Mouse (Mus musculus) heart, postnatal 0 days (tissue): ENCODE results near the gene Lcn10. TPM values are rescaled to one million over a fixed set of nuclear protein-coding genes. Genes with fewer than 3 reads are reported as not detected.

Experiments
- ATAC-seq: fragments of 200-750 bp; cut with Nextera tagmentation; 2 replicates; pipeline ENCODE4 v1.8.0; 2017; ENCODE audit warnings: low read depth, moderate number of reproducible peaks, moderate library complexity; ENCODE audit not compliant: insufficient read depth
- DNase-seq: peaks from one replicate; pipeline ENCODE4 v3.0.0-alpha.2; 2016; ENCODE audit warnings: low spot score
- H3K27ac ChIP-seq: fragments of 300-500 bp; sonication (generic); 2 replicates; pipeline ENCODE4 v1.5.1; 2014; ENCODE audit warnings: low read depth, mild to moderate bottlenecking
- H3K27me3 ChIP-seq: fragments of 300-500 bp; sonication (generic); 2 replicates; pipeline ENCODE4 v1.6.1; 2014; ENCODE audit warnings: low read length, mixed read lengths; ENCODE audit not compliant: control insufficient read depth, insufficient read depth
- H3K36me3 ChIP-seq: fragments of 300-500 bp; sonication (generic); replicated peaks from 2 replicates; pipeline ENCODE4 v1.6.1; 2014; ENCODE audit warnings: low read length, mixed read lengths; ENCODE audit not compliant: control insufficient read depth, insufficient read depth
- H3K4me1 ChIP-seq: fragments of 300-500 bp; sonication (generic); 2 replicates; pipeline ENCODE4 v1.6.1; 2014; ENCODE audit warnings: antibody characterized with exemption; ENCODE audit not compliant: control insufficient read depth, insufficient read depth
- H3K4me2 ChIP-seq: fragments of 300-500 bp; sonication (generic); 2 replicates; pipeline ENCODE4 v1.6.1; 2014; ENCODE audit warnings: low read depth, mild to moderate bottlenecking, low read length, moderate library complexity
- H3K4me3 ChIP-seq: fragments of 300-500 bp; sonication (generic); 2 replicates; pipeline ENCODE4 v1.5.1; 2014; ENCODE audit warnings: low read depth, low read length
- H3K9ac ChIP-seq: fragments of 300-500 bp; sonication (generic); replicated peaks from 2 replicates; pipeline ENCODE4 v1.6.1; 2014; ENCODE audit warnings: low read depth, low read length, mixed read lengths
- H3K9me3 ChIP-seq: fragments of 300-500 bp; sonication (generic); replicated peaks from 2 replicates; pipeline ENCODE4 v1.6.1; 2016; ENCODE audit warnings: low read length; ENCODE audit not compliant: control insufficient read depth
- CTCF ChIP-seq: IDR thresholded peaks from 2 replicates; pipeline ENCODE4 v1.5.1; 2016; ENCODE audit warnings: antibody characterized with exemption, control low read depth, low read depth
- EP300 ChIP-seq: IDR thresholded peaks from 2 replicates; pipeline ENCODE4 v1.6.1; 2016; ENCODE audit warnings: antibody characterized with exemption, low read depth
- WGBS: fragments of 180-500 bp; shearing (Covaris S2); extraction: QIAGEN DNeasy Blood & Tissue Kit; methylation state at CpG from one replicate; pipeline ENCODE4 v1.1.7; 2014; 5-methylcytosine and 5-hydroxymethylcytosine counted together
- polyA plus RNA-seq: library from polyadenylated mRNA; unstranded; fragments of >200 nt; fragmentation: Nextera tagmentation; extraction: Ambion mirVana; gene quantifications from 2 replicates; pipeline ENCODE4 v1.2.1, GENCODE M21; 2015
- total RNA-seq: library from RNA; depleted of rRNA; stranded (reverse); fragments of >200 nt; gene quantifications from 2 replicates; pipeline ENCODE4 v1.2.3, GENCODE M21; 2014; ENCODE audit warnings: low replicate concordance; rRNA removed

Lcn10 gene
- total RNA-seq (not detected in 2 replicates), polyA plus RNA-seq (not detected in 2 replicates)

GRCm38 (mm10) chr2:25682426-25682825 is at the start of gene Lcn10:
Gene Lcn10 (plus strand): TSS chr2:25682726.
- H3K4me1 ChIP-seq = no peaks in the 10 kb centered on the region
- no peaks in the 10 kb centered on the region for H3K36me3 ChIP-seq
- ATAC-seq = no peak
- H3K27me3 ChIP-seq = no peaks in the 10 kb centered on the region
- H3K27ac ChIP-seq = no peak within 1 kb of the TSS
- 48% methylated on average over 2 of the region's 2 CpGs for WGBS
- H3K4me2 ChIP-seq = no peak within 1 kb of the TSS
- no peak for TF ChIP-seq EP300
- TF ChIP-seq CTCF = no peak
- DNase-seq = no peak
- H3K9ac ChIP-seq = no peak within 1 kb of the TSS
- no peaks in the 10 kb centered on the region for H3K9me3 ChIP-seq
- no peak within 1 kb of the TSS for H3K4me3 ChIP-seq

GRCm38 (mm10) chr2:25633616-25634015 is 48.9 kb upstream of the Lcn10 start:
- Histone ChIP-seq H3K4me1 (no peaks in the 10 kb centered on the region), H3K9me3 (no peaks in the 10 kb centered on the region), H3K4me3 (no peak overlapping the region), H3K4me2 (no peak overlapping the region), H3K27ac (no peak overlapping the region), H3K27me3 (no peaks in the 10 kb centered on the region), H3K9ac (no peak overlapping the region), H3K36me3 (no peaks in the 10 kb centered on the region)
- TF ChIP-seq CTCF (no peak), EP300 (no peak)
- ATAC-seq (no peak), DNase-seq (no peak)
- WGBS = 82% methylated on average over 3 of the region's 3 CpGs

- H3K4me3 ChIP-seq = no peak overlapping the region
- no peaks in the 10 kb centered on the region for H3K27me3 ChIP-seq
- no peak overlapping the region for H3K4me2 ChIP-seq
- no peak overlapping the region for H3K9ac ChIP-seq
- no peak overlapping the region for H3K27ac ChIP-seq
- TF ChIP-seq EP300 (no peak), CTCF (0 out of 2 replicates have a peak, but pooled peaks have one; percentile 16)
- no peaks in the 10 kb centered on the region for H3K4me1 ChIP-seq
- no peak for ATAC-seq
- WGBS = 56% methylated on average over 1 of the region's 1 CpGs
- DNase-seq = no peak
- no peaks in the 10 kb centered on the region for H3K9me3 ChIP-seq
- no peaks in the 10 kb centered on the region for H3K36me3 ChIP-seq
These were observed 48.5 kb upstream of the Lcn10 start for GRCm38 (mm10) chr2:25634046-25634445.

- DNase-seq = no peak
- no peaks in the 10 kb centered on the region for H3K9me3 ChIP-seq
- H3K4me1 ChIP-seq = no peaks in the 10 kb centered on the region
- no peak overlapping the region for H3K4me2 ChIP-seq
- no peak for TF ChIP-seq EP300
- peak; percentile 50 for TF ChIP-seq CTCF
- no peaks in the 10 kb centered on the region for H3K27me3 ChIP-seq
- WGBS = 16% methylated on average over 6 of the region's 6 CpGs
- no peak overlapping the region for H3K4me3 ChIP-seq
- H3K27ac ChIP-seq = no peak overlapping the region
- no peaks in the 10 kb centered on the region for H3K36me3 ChIP-seq
- ATAC-seq = no peak
- H3K9ac ChIP-seq = no peak overlapping the region
These were observed 42.6 kb upstream of the Lcn10 start for GRCm38 (mm10) chr2:25639890-25640289.

GRCm38 (mm10) chr2:25652902-25653301 is 29.6 kb upstream of the Lcn10 start, which contains the start of gene Lcn8:
Gene Lcn8 (plus strand): TSS chr2:25653120.
- 70% methylated on average over 2 of the region's 2 CpGs for WGBS
- no peak for ATAC-seq
- no peak for TF ChIP-seq CTCF
- TF ChIP-seq EP300 = no peak

GRCm38 (mm10) chr2:25654502-25654901 is 28.0 kb upstream of the Lcn10 start:
- Histone ChIP-seq H3K4me1 (no peaks in the 10 kb centered on the region), H3K4me3 (no peak overlapping the region), H3K36me3 (no peaks in the 10 kb centered on the region), H3K27ac (no peak overlapping the region), H3K4me2 (no peak overlapping the region), H3K27me3 (no peaks in the 10 kb centered on the region), H3K9ac (no peak overlapping the region), H3K9me3 (no peaks in the 10 kb centered on the region)
- no peak for TF ChIP-seq CTCF
- no peak for DNase-seq
- WGBS = 42% methylated on average over 1 of the region's 1 CpGs
- ATAC-seq = no peak

More at GRCm38 (mm10) chr2:25652902-25653301, 29.6 kb upstream of the Lcn10 start, which contains the start of gene Lcn8:
- Histone ChIP-seq H3K27me3 (no peaks in the 10 kb centered on the region), H3K4me2 (no peak within 1 kb of the TSS), H3K4me1 (no peaks in the 10 kb centered on the region), H3K9me3 (no peaks in the 10 kb centered on the region), H3K9ac (no peak within 1 kb of the TSS), H3K4me3 (no peak within 1 kb of the TSS), H3K27ac (no peak within 1 kb of the TSS), H3K36me3 (no peaks in the 10 kb centered on the region)
- no peak for DNase-seq
